Mouse (Mus musculus): ENCODE data around the gene Tmem218. TPM values are rescaled to one million over a fixed set of nuclear protein-coding genes. Genes with fewer than 3 reads are reported as not detected.
A peak's percentile ranks its signal among the peaks of the same experiment; 100 is the strongest.

Tmem218 gene
- total and polyA plus RNA-seq, 3 experiments = 3.4 to 4.7 TPM; not detected in 1

DNA sequence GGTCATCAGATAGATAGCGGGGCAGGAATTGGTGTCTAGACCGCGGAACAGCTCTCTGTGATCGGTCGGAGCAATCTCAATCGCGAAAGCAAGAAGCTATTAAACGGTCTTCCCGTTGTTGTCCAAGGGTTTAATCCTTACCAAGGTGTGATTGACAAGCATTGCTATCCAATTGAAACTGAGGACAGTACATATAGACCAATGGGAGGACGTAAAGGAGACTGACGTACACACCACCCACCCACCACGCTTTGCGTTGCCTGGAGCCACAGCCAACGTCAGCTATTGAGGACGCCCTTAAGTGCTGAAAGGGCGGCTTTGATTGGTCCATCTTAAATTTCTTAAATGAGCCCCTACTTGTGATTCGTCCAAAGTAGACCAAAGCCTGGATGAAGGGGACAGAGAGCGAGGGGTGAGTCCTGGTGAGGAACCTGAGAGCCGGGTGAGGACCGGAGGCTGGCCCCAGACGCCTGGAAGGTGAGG, at the start of gene Tmem218 (continued):
- no peak for TF ChIP-seq RAD21 (IDR thresholded peaks at IDR 0.05; ENCODE audit: low read depth, low read length)
- TF ChIP-seq ZNF384 (IDR thresholded peaks at IDR 0.05; ENCODE audit: low read depth, low read length) = no peak
- TF ChIP-seq SIN3A (IDR thresholded peaks at IDR 0.05; ENCODE audit: low read length) = peak; percentile 97

DNA sequence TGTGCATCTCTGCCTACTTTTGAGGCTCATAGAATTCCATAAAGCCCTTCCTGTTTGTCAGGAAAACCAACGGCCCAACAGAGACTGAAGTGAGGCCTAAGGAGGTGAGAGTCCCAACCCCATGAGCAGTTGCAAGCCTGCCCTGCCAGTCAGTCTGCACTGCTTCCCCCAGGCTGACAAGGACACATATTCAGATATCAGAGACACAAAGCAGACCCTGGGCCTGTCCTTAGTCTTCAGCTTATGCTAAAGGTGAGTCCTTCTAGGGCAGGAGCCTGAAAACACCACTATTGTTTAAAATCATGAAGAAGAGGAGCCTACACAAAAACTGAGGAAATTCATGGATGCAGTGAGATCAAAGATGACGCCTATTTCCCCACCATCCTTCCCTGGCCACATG, 47.3 kb upstream of the Tmem218 start:
- no peak overlapping the region for H3K9ac ChIP-seq (ENCODE audit: control insufficient read depth, low read depth, low read length, poor library complexity, severe bottlenecking)
- DNase-seq (ENCODE audit: low read depth, low spot score) = no peak
- H3K9me3 ChIP-seq (replicated peaks; ENCODE audit: insufficient read depth, low read length) = no peaks in the 10 kb centered on the region
- no peak overlapping the region for H3K27ac ChIP-seq (ENCODE audit: control insufficient read depth, low read depth, low read length)
- TF ChIP-seq ELF1 (IDR thresholded peaks at IDR 0.05; ENCODE audit: low read depth, low read length) (no peak), RCOR1 (IDR thresholded peaks at IDR 0.05; ENCODE audit: low read depth, low read length) (no peak), ZC3H11A (IDR thresholded peaks at IDR 0.05; ENCODE audit: low read depth, low read length) (no peak), MEF2A (IDR thresholded peaks at IDR 0.05; ENCODE audit: extremely low read depth, insufficient replicate concordance, low read depth, low read length, poor library complexity, severe bottlenecking) (no peak), USF2 (IDR thresholded peaks at IDR 0.05; ENCODE audit: borderline replicate concordance in 1 of 2, insufficient read depth in 1 of 2, low read depth in 1 of 2, low read length in 2 of 2) (no peak), UBTF (IDR thresholded peaks at IDR 0.05; ENCODE audit: borderline replicate concordance, insufficient read depth, low read depth, low read length) (no peak), E2F4 (IDR thresholded peaks at IDR 0.05; ENCODE audit: borderline replicate concordance, low read depth, low read length) (no peak), POLR2A (IDR thresholded peaks at IDR 0.05; ENCODE audit: control insufficient read depth in 1 of 2, insufficient read depth in 1 of 2, low read depth in 1 of 2, low read length in 2 of 2, poor library complexity in 1 of 2) (no peak), MAX (IDR thresholded peaks at IDR 0.05; ENCODE audit: low read length) (no peak), ZNF384 (IDR thresholded peaks at IDR 0.05; ENCODE audit: low read depth, low read length) (no peak), POLR2AphosphoS5 (IDR thresholded peaks at IDR 0.05; ENCODE audit: borderline replicate concordance, low read depth, low read length) (no peak), POLR2AphosphoS2 (IDR thresholded peaks at IDR 0.05; ENCODE audit: low read length) (no peak), ZMIZ1 (IDR thresholded peaks at IDR 0.05; ENCODE audit: low read depth, low read length) (no peak), CHD1 (IDR thresholded peaks at IDR 0.05; ENCODE audit: low read depth, low read length) (no peak)
- no peaks in the 10 kb centered on the region for H3K4me1 ChIP-seq (ENCODE audit: control insufficient read depth in 1 of 2, insufficient read depth in 2 of 2, low read length in 2 of 2)
- no peaks in the 10 kb centered on the region for H3K36me3 ChIP-seq (ENCODE audit: control insufficient read depth in 1 of 2, insufficient read depth in 2 of 2, low read length in 2 of 2)
- H3K27me3 ChIP-seq (ENCODE audit: control insufficient read depth in 1 of 2, insufficient read depth in 2 of 2, low read length in 2 of 2) = peaks cover 12 to 14% of the 10 kb centered on the region in 2 experiments
- H3K4me3 ChIP-seq (ENCODE audit: control insufficient read depth in 1 of 2, insufficient read depth in 1 of 2, low read depth in 2 of 2, low read length in 2 of 2) = no peak overlapping the region
- H3K79me2 ChIP-seq (ENCODE audit: control insufficient read depth, insufficient read depth, low read length, poor library complexity) = no peaks in the 10 kb centered on the region

DNA sequence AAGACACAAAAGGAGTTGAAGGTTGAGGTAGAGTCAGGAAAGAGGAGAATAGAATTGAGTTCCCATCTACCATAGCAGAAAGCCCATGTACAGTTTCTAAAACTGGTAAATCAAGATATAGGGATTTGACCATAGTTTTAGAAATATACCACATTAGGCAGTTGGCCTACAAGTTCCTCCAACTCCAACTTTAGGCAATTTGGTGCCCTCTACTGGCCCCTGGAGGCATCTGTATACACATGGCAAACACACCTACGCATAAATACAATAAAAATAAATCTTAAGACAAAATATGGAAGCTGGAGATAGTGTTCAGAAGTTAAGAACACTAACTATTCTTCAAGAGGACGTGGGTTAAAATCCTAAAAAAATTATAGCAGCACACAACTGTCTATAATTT, 41.1 kb upstream of the Tmem218 start:
- Histone ChIP-seq H3K4me1 (ENCODE audit: control insufficient read depth in 1 of 2, insufficient read depth in 2 of 2, low read length in 2 of 2) (no peaks in the 10 kb centered on the region), H3K27me3 (ENCODE audit: control insufficient read depth in 1 of 2, insufficient read depth in 2 of 2, low read length in 2 of 2) (peaks cover 2 to 14% of the 10 kb centered on the region in 2 experiments; a peak in 3 of 4 replicates), H3K36me3 (ENCODE audit: control insufficient read depth in 1 of 2, insufficient read depth in 2 of 2, low read length in 2 of 2) (no peaks in the 10 kb centered on the region), H3K79me2 (ENCODE audit: control insufficient read depth, insufficient read depth, low read length, poor library complexity) (no peaks in the 10 kb centered on the region), H3K27ac (ENCODE audit: control insufficient read depth, low read depth, low read length) (no peak overlapping the region), H3K4me3 (ENCODE audit: control insufficient read depth in 1 of 2, insufficient read depth in 1 of 2, low read depth in 2 of 2, low read length in 2 of 2) (no peak overlapping the region), H3K9me3 (replicated peaks; ENCODE audit: insufficient read depth, low read length) (no peaks in the 10 kb centered on the region), H3K9ac (ENCODE audit: control insufficient read depth, low read depth, low read length, poor library complexity, severe bottlenecking) (no peak overlapping the region)
- peak; percentile 58 for DNase-seq (ENCODE audit: low read depth, low spot score)
- TF ChIP-seq CTCF (IDR thresholded peaks at IDR 0.05 in 2 of 3, conservative IDR thresholded peaks at IDR 0.05 in 1 of 3; ENCODE audit: control insufficient read depth in 1 of 3, insufficient read depth in 1 of 3, low read depth in 2 of 3, low read length in 3 of 3, poor library complexity in 1 of 3, severe bottlenecking in 1 of 3) = peak; percentile 35 to 54 (median 53)
- TF ChIP-seq MXI1 (IDR thresholded peaks at IDR 0.05; ENCODE audit: low read depth, low read length) = no peak
- no peak for TF ChIP-seq TAL1 (IDR thresholded peaks at IDR 0.05; ENCODE audit: low read length)
- peak; percentile 46 for TF ChIP-seq SMC3 (IDR thresholded peaks at IDR 0.05; ENCODE audit: low read depth, low read length)
- TF ChIP-seq RAD21 (IDR thresholded peaks at IDR 0.05; ENCODE audit: low read depth, low read length) = peak; percentile 46
- no peak for TF ChIP-seq ZC3H11A (IDR thresholded peaks at IDR 0.05; ENCODE audit: low read depth, low read length)
- no peak for TF ChIP-seq ELF1 (IDR thresholded peaks at IDR 0.05; ENCODE audit: low read depth, low read length)
